Mouse (Mus musculus) A20 (cell line): ENCODE data around the gene Tesc.

Experiments used
- DNase-seq: peaks from one replicate; pipeline ENCODE4 v3.0.0-alpha.2; 2011; ENCODE audit warnings: low read depth, low spot score

Tesc gene

GRCm38 (mm10) chr5:118027698-118028190 lies at the start of gene Tesc:
Gene Tesc (plus strand): TSS chr5:118027743.
- DNase-seq: no peak

GRCm38 (mm10) chr5:117978159-117978697 lies 49.3 kb upstream of the Tesc start:
- no peak for DNase-seq

- DNase-seq: no peak
These were observed 48.5 kb upstream of the Tesc start for GRCm38 (mm10) chr5:117979082-117979481.

GRCm38 (mm10) chr5:117980921-117981320 lies 46.6 kb upstream of the Tesc start:
- no peak for DNase-seq

- DNase-seq: no peak
These were observed 45.6 kb upstream of the Tesc start for GRCm38 (mm10) chr5:117981943-117982342.

- DNase-seq: no peak
These were observed 41.2 kb upstream of the Tesc start for GRCm38 (mm10) chr5:117986327-117986726.

- DNase-seq: no peak
These were observed 39.7 kb upstream of the Tesc start for GRCm38 (mm10) chr5:117987891-117988290.

- DNase-seq: no peak
These were observed 39.2 kb upstream of the Tesc start for GRCm38 (mm10) chr5:117988367-117988766.

GRCm38 (mm10) chr5:117989773-117990172 lies 37.8 kb upstream of the Tesc start:
- DNase-seq: no peak

GRCm38 (mm10) chr5:117990957-117991356 lies 36.6 kb upstream of the Tesc start:
- DNase-seq: no peak

GRCm38 (mm10) chr5:117993550-117993949 lies 34.0 kb upstream of the Tesc start:
- no peak for DNase-seq

GRCm38 (mm10) chr5:117995372-117995901 lies 32.1 kb upstream of the Tesc start:
- DNase-seq: no peak

- DNase-seq: no peak
These were observed 31.6 kb upstream of the Tesc start for GRCm38 (mm10) chr5:117995911-117996310.

GRCm38 (mm10) chr5:117996581-117996980 lies 31.0 kb upstream of the Tesc start:
- no peak for DNase-seq

- no peak for DNase-seq
These were observed 30.0 kb upstream of the Tesc start for GRCm38 (mm10) chr5:117997434-117997970.

GRCm38 (mm10) chr5:117999061-117999460 lies 28.5 kb upstream of the Tesc start:
- DNase-seq: no peak

GRCm38 (mm10) chr5:117999584-117999983 lies 28.0 kb upstream of the Tesc start:
- no peak for DNase-seq

- peak; percentile 58 for DNase-seq
These were observed 25.5 kb upstream of the Tesc start for GRCm38 (mm10) chr5:118002059-118002458.

- peak; percentile 55 for DNase-seq
These were observed 22.9 kb upstream of the Tesc start for GRCm38 (mm10) chr5:118004619-118005018.

GRCm38 (mm10) chr5:118005728-118006127 lies 21.8 kb upstream of the Tesc start:
- DNase-seq: no peak

- DNase-seq: no peak
These were observed 19.2 kb upstream of the Tesc start for GRCm38 (mm10) chr5:118008344-118008743.

- no peak for DNase-seq
These were observed 16.7 kb upstream of the Tesc start for GRCm38 (mm10) chr5:118010872-118011271.

GRCm38 (mm10) chr5:118011796-118012195 lies 15.7 kb upstream of the Tesc start:
- DNase-seq: no peak
